Mouse (Mus musculus) midbrain, embryonic 16.5 days (tissue): ENCODE results near the gene Tmprss11e. TPM values are rescaled to one million over a fixed set of nuclear protein-coding genes. Genes with fewer than 3 reads are reported as not detected.

Source experiments
- ATAC-seq: fragments of 200-750 bp; cut with Nextera tagmentation; 2 replicates; pipeline ENCODE4 v1.8.0; 2017; ENCODE audit warnings: moderate TSS enrichment
- H3K27ac ChIP-seq: fragments of 300-500 bp; sonication (generic); 2 replicates; pipeline ENCODE4 v1.5.1; 2014; ENCODE audit warnings: mild to moderate bottlenecking, low read length, mixed read lengths
- H3K27me3 ChIP-seq: fragments of 300-500 bp; sonication (generic); 2 replicates; pipeline ENCODE4 v1.6.1; 2014; ENCODE audit warnings: low read depth, low read length, mixed read lengths; ENCODE audit not compliant: control insufficient read depth, insufficient read depth
- H3K36me3 ChIP-seq: fragments of 300-500 bp; sonication (generic); 2 replicates; pipeline ENCODE4 v1.6.1; 2014; ENCODE audit warnings: mild to moderate bottlenecking, low read length, moderate library complexity, mixed read lengths; ENCODE audit not compliant: control insufficient read depth, insufficient read depth
- H3K4me1 ChIP-seq: fragments of 300-500 bp; sonication (generic); 2 replicates; pipeline ENCODE4 v1.6.1; 2014; ENCODE audit warnings: mild to moderate bottlenecking, low read length, mixed read lengths; ENCODE audit not compliant: control insufficient read depth, insufficient read depth
- H3K4me2 ChIP-seq: fragments of 300-500 bp; sonication (generic); 2 replicates; pipeline ENCODE4 v1.6.1; 2014; ENCODE audit warnings: mild to moderate bottlenecking, low read length, mixed read lengths
- H3K4me3 ChIP-seq: fragments of 300-500 bp; sonication (generic); 2 replicates; pipeline ENCODE4 v1.5.1; 2014; ENCODE audit warnings: low read depth, mild to moderate bottlenecking, low read length, moderate library complexity, mixed read lengths
- H3K9ac ChIP-seq: fragments of 300-500 bp; sonication (generic); 2 replicates; pipeline ENCODE4 v1.6.1; 2014; ENCODE audit warnings: low read depth, low read length, mixed read lengths
- H3K9me3 ChIP-seq: fragments of 300-500 bp; sonication (generic); replicated peaks from 2 replicates; pipeline ENCODE4 v1.6.1; 2014; ENCODE audit warnings: mild to moderate bottlenecking, low read length, mixed read lengths; ENCODE audit not compliant: control insufficient read depth, poor library complexity, severe bottlenecking
- WGBS: fragments of 180-500 bp; shearing (Covaris S2); extraction: QIAGEN DNeasy Blood & Tissue Kit; methylation state at CpG from one replicate; pipeline ENCODE4 v1.1.7; 2014; 5-methylcytosine and 5-hydroxymethylcytosine counted together
- polyA plus RNA-seq: library from polyadenylated mRNA; unstranded; fragments of >200 nt; fragmentation: Nextera tagmentation; extraction: Ambion mirVana; gene quantifications from 2 replicates; pipeline ENCODE4 v1.2.1, GENCODE M21; 2015

The Tmprss11e gene
- polyA plus RNA-seq, result not detected in 2 replicates

GRCm38 (mm10) chr5:86745715-86746114 is at the start of gene Tmprss11e:
Gene Tmprss11e, minus strand, starts transcription at chr5:86745815.
- Histone ChIP-seq H3K9ac (no peak within 1 kb of the TSS), H3K36me3 (no peaks in the 10 kb centered on the region), H3K4me3 (no peak within 1 kb of the TSS), H3K9me3 (no peaks in the 10 kb centered on the region), H3K27me3 (no peaks in the 10 kb centered on the region), H3K27ac (no peak within 1 kb of the TSS), H3K4me1 (no peaks in the 10 kb centered on the region), H3K4me2 (no peak within 1 kb of the TSS)
- ATAC-seq, result no peak
- WGBS, result 88% methylated on average over 4 of the region's 4 CpGs

DNA sequence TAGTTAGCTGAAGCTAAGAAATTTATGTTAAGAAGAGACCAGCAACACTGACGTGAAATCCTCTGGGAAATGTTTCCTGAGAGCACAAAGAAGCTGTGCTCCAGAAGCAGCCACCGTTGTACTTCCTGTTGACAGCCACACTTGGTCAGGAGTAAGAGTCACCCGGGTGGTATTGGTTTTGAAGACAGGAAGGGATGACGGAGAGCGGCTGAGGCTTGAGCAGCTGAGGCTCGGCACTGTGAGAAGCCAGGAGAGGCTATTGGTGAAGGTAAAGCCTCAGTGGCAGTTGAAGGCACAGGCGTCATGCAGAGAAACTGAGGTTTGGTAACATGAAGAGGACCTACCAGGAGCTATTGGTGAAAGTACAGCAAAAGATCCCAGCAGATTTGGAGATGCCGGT is 47.2 kb upstream of the Tmprss11e start:
- Histone ChIP-seq H3K4me1 (no peaks in the 10 kb centered on the region), H3K9me3 (no peaks in the 10 kb centered on the region), H3K9ac (no peak overlapping the region), H3K4me3 (no peak overlapping the region), H3K4me2 (no peak overlapping the region), H3K27ac (no peak overlapping the region), H3K27me3 (no peaks in the 10 kb centered on the region), H3K36me3 (no peaks in the 10 kb centered on the region)
- no peak for ATAC-seq
- 80% methylated on average over 8 of the region's 8 CpGs for WGBS

- H3K27ac ChIP-seq, result no peak overlapping the region
- 70% methylated on average over 4 of the region's 4 CpGs for WGBS
Observed at GRCm38 (mm10) chr5:86792249-86792648, 46.6 kb upstream of the Tmprss11e start.

DNA sequence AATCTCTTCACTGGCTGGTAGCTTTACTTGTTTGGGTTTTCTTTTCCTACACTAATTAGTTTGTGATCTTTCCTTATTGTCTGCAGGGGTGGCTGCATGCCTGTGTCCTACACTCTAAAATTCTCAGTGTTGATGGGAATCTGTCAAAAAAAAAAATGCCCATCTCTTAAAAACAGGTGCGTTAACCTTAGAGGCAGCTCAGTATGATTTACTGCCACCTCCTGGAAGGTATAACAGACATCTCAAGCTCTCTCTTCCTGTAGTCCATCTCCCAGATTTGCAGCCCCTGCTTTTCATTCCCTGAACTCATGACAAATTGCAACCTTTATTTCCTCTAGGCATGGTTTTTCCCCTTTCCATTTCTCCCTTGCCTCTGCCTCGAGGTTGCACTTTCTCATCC is 44.3 kb upstream of the Tmprss11e start:
- Histone ChIP-seq H3K36me3 (no peaks in the 10 kb centered on the region), H3K4me2 (no peak overlapping the region), H3K27ac (no peak overlapping the region), H3K4me3 (no peak overlapping the region), H3K9ac (no peak overlapping the region), H3K4me1 (no peaks in the 10 kb centered on the region), H3K9me3 (no peaks in the 10 kb centered on the region), H3K27me3 (no peaks in the 10 kb centered on the region)
- ATAC-seq, result no peak
- 87% methylated on average over 2 of the region's 2 CpGs for WGBS

More at GRCm38 (mm10) chr5:86792249-86792648, 46.6 kb upstream of the Tmprss11e start:
- ATAC-seq, result no peak
- no peaks in the 10 kb centered on the region for H3K4me1 ChIP-seq
- no peak overlapping the region for H3K4me3 ChIP-seq
- H3K9me3 ChIP-seq, result no peaks in the 10 kb centered on the region
- H3K4me2 ChIP-seq, result no peak overlapping the region
- H3K27me3 ChIP-seq, result no peaks in the 10 kb centered on the region
- H3K36me3 ChIP-seq, result no peaks in the 10 kb centered on the region
- H3K9ac ChIP-seq, result no peak overlapping the region

GRCm38 (mm10) chr5:86786798-86787197 is 41.2 kb upstream of the Tmprss11e start:
- WGBS, result 43% methylated on average over 1 of the region's 1 CpGs
- H3K9ac ChIP-seq, result no peak overlapping the region
- H3K9me3 ChIP-seq, result no peaks in the 10 kb centered on the region
- H3K27ac ChIP-seq, result no peak overlapping the region
- ATAC-seq, result no peak
- H3K4me1 ChIP-seq, result no peaks in the 10 kb centered on the region
- H3K36me3 ChIP-seq, result no peaks in the 10 kb centered on the region
- H3K4me2 ChIP-seq, result no peak overlapping the region
- H3K27me3 ChIP-seq, result no peaks in the 10 kb centered on the region
- no peak overlapping the region for H3K4me3 ChIP-seq

- no peaks in the 10 kb centered on the region for H3K36me3 ChIP-seq
- no peak overlapping the region for H3K4me2 ChIP-seq
- no peaks in the 10 kb centered on the region for H3K4me1 ChIP-seq
- H3K27me3 ChIP-seq, result no peaks in the 10 kb centered on the region
- no peak overlapping the region for H3K27ac ChIP-seq
- H3K4me3 ChIP-seq, result no peak overlapping the region
- H3K9ac ChIP-seq, result no peak overlapping the region
- no peak for ATAC-seq
- WGBS, result 86% methylated on average over 1 of the region's 1 CpGs
- no peaks in the 10 kb centered on the region for H3K9me3 ChIP-seq
Observed at GRCm38 (mm10) chr5:86784205-86784604, 38.6 kb upstream of the Tmprss11e start.

GRCm38 (mm10) chr5:86783059-86783458 is 37.4 kb upstream of the Tmprss11e start:
- Histone ChIP-seq H3K27ac (no peak overlapping the region), H3K9ac (no peak overlapping the region), H3K4me3 (no peak overlapping the region), H3K9me3 (0 out of 2 replicates have a peak, but pooled peaks cover 3% of the 10 kb centered on the region), H3K4me2 (no peak overlapping the region), H3K27me3 (no peaks in the 10 kb centered on the region), H3K36me3 (no peaks in the 10 kb centered on the region), H3K4me1 (no peaks in the 10 kb centered on the region)
- ATAC-seq, result no peak
- 74% methylated on average over 8 of the region's 8 CpGs for WGBS

DNA sequence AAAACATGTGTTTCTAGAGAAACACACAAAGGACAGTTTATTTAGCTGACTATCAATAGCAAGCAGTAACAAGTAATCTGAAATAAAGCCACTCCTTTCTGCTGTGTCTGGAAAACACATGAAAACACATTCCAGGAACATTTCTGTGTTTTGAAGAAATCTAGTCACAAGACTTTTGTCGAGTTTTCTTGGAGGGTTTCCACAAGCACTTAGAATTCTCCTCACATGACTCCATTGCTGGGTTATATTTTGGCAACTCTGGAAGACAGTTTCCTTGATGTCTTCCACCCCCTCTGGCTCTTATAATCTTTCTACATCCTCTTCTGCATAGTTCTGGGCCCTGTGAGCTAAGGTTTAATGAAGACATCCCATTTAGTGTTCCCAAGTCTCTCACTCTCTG is 32.9 kb upstream of the Tmprss11e start:
- Histone ChIP-seq H3K27me3 (no peaks in the 10 kb centered on the region), H3K9ac (no peak overlapping the region), H3K27ac (no peak overlapping the region), H3K4me3 (no peak overlapping the region), H3K36me3 (no peaks in the 10 kb centered on the region), H3K9me3 (0 out of 2 replicates have a peak, but pooled peaks cover 3% of the 10 kb centered on the region), H3K4me2 (no peak overlapping the region), H3K4me1 (no peaks in the 10 kb centered on the region)
- no peak for ATAC-seq
- WGBS, result 88% methylated on average over 1 of the region's 1 CpGs

GRCm38 (mm10) chr5:86776941-86777340 is 31.3 kb upstream of the Tmprss11e start:
- no peak overlapping the region for H3K4me2 ChIP-seq
- no peaks in the 10 kb centered on the region for H3K36me3 ChIP-seq
- no peaks in the 10 kb centered on the region for H3K27me3 ChIP-seq
- ATAC-seq, result no peak
- no peak overlapping the region for H3K4me3 ChIP-seq
- 0 out of 2 replicates have a peak, but pooled peaks cover 3% of the 10 kb centered on the region for H3K9me3 ChIP-seq
- WGBS, result 92% methylated on average over 5 of the region's 5 CpGs
- H3K27ac ChIP-seq, result no peak overlapping the region
- no peaks in the 10 kb centered on the region for H3K4me1 ChIP-seq
- no peak overlapping the region for H3K9ac ChIP-seq
